Mouse (Mus musculus) yolk sac, embryonic 10.5 days (tissue): ENCODE results near the gene Cenpj.

Experiments used
- DNase-seq: peaks from one replicate; pipeline ENCODE4 v3.0.0-alpha.2; 2017; ENCODE audit warnings: low spot score

The Cenpj gene

GRCm38 (mm10) chr14:56575416-56575815 lies at the start of gene Cenpj, which contains the start of gene Parp4:
Cenpj (minus strand) TSS chr14:56575425.
Parp4 (plus strand) TSS chr14:56575619.
- peak; percentile 88 for DNase-seq

GRCm38 (mm10) chr14:56620425-56620824 lies 45.2 kb upstream of the Cenpj start:
- DNase-seq, result no peak

- DNase-seq, result no peak
These were observed 42.2 kb upstream of the Cenpj start for GRCm38 (mm10) chr14:56617470-56617869.

GRCm38 (mm10) chr14:56613212-56613611 lies 38.0 kb upstream of the Cenpj start:
- no peak for DNase-seq

- no peak for DNase-seq
These were observed 29.9 kb upstream of the Cenpj start for GRCm38 (mm10) chr14:56605136-56605535.

- no peak for DNase-seq
These were observed 29.2 kb upstream of the Cenpj start for GRCm38 (mm10) chr14:56604438-56604837.

- no peak for DNase-seq
These were observed 26.8 kb upstream of the Cenpj start for GRCm38 (mm10) chr14:56602069-56602468.

GRCm38 (mm10) chr14:56598759-56599158 lies 23.5 kb upstream of the Cenpj start:
- no peak for DNase-seq

- DNase-seq, result no peak
These were observed 19.6 kb upstream of the Cenpj start for GRCm38 (mm10) chr14:56594811-56595210.

GRCm38 (mm10) chr14:56592191-56592590 lies 17.0 kb upstream of the Cenpj start:
- no peak for DNase-seq

- no peak for DNase-seq
These were observed 7.1 kb upstream of the Cenpj start for GRCm38 (mm10) chr14:56582294-56582693.

- no peak for DNase-seq
These were observed 5.9 kb upstream of the Cenpj start for GRCm38 (mm10) chr14:56581117-56581516.

GRCm38 (mm10) chr14:56579011-56579410 lies 3.8 kb upstream of the Cenpj start:
- DNase-seq, result peak; percentile 9

GRCm38 (mm10) chr14:56575969-56576901 lies 1.0 kb upstream of the Cenpj start:
- no peak for DNase-seq

- no peak for DNase-seq
These were observed 2.7 kb downstream of the Cenpj start for GRCm38 (mm10) chr14:56572546-56572945.

GRCm38 (mm10) chr14:56571310-56572093 lies 3.7 kb downstream of the Cenpj start:
- DNase-seq, result peak; percentile 97

- no peak for DNase-seq
These were observed 6.2 kb downstream of the Cenpj start for GRCm38 (mm10) chr14:56569041-56569440.

GRCm38 (mm10) chr14:56567476-56567875 lies 7.7 kb downstream of the Cenpj start:
- no peak for DNase-seq

- DNase-seq, result no peak
These were observed 16.1 kb downstream of the Cenpj start for GRCm38 (mm10) chr14:56559134-56559533.

GRCm38 (mm10) chr14:56554716-56555115 lies 20.5 kb downstream of the Cenpj start:
- no peak for DNase-seq

- DNase-seq, result no peak
These were observed 21.9 kb downstream of the Cenpj start for GRCm38 (mm10) chr14:56553331-56553730.

GRCm38 (mm10) chr14:56552924-56553323 lies 22.3 kb downstream of the Cenpj start:
- no peak for DNase-seq

- DNase-seq, result no peak
These were observed 24.3 kb downstream of the Cenpj start for GRCm38 (mm10) chr14:56550960-56551359.
